Mouse (Mus musculus) liver, embryonic 15.5 days (tissue): ENCODE results near the gene Ngdn. TPM values are rescaled to one million over a fixed set of nuclear protein-coding genes. Genes with fewer than 3 reads are reported as not detected.
A peak's percentile ranks its signal among the peaks of the same experiment; 100 is the strongest.
"Not testable (repeated sequence)": the region's sequence is repeated elsewhere in the genome, so short reads cannot be mapped to it uniquely, and the experiment has no call there.

Source experiments
- ATAC-seq: fragments of 200-750 bp; cut with Nextera tagmentation; 2 replicates; pipeline ENCODE4 v1.8.0; 2017; ENCODE audit warnings: moderate number of reproducible peaks, mild to moderate bottlenecking, moderate library complexity; ENCODE audit not compliant: insufficient read depth
- H3K27ac ChIP-seq: fragments of 300-500 bp; sonication (generic); replicated peaks from 2 replicates; pipeline ENCODE4 v1.5.1; 2015; ENCODE audit warnings: mild to moderate bottlenecking, inconsistent platforms
- H3K27me3 ChIP-seq: fragments of 300-500 bp; sonication (generic); 2 replicates; pipeline ENCODE4 v1.6.1; 2015; ENCODE audit warnings: mild to moderate bottlenecking, inconsistent platforms
- H3K36me3 ChIP-seq: fragments of 300-500 bp; sonication (generic); replicated peaks from 2 replicates; pipeline ENCODE4 v1.6.1; 2015; ENCODE audit warnings: moderate library complexity, mild to moderate bottlenecking, inconsistent platforms
- H3K4me1 ChIP-seq: fragments of 300-500 bp; sonication (generic); replicated peaks from 2 replicates; pipeline ENCODE4 v1.6.1; 2015; ENCODE audit warnings: inconsistent platforms
- H3K4me2 ChIP-seq: fragments of 300-500 bp; sonication (generic); 2 replicates; pipeline ENCODE4 v1.6.1; 2015; ENCODE audit warnings: moderate library complexity, mild to moderate bottlenecking, inconsistent platforms
- H3K4me3 ChIP-seq: fragments of 300-500 bp; sonication (generic); replicated peaks from 2 replicates; pipeline ENCODE4 v1.5.1; 2015; ENCODE audit warnings: mild to moderate bottlenecking, inconsistent platforms
- H3K9ac ChIP-seq: fragments of 300-500 bp; sonication (generic); 2 replicates; pipeline ENCODE4 v1.6.1; 2015; ENCODE audit warnings: moderate library complexity, mild to moderate bottlenecking, inconsistent platforms
- H3K9me3 ChIP-seq: fragments of 300-500 bp; sonication (generic); replicated peaks from 2 replicates; pipeline ENCODE4 v1.6.1; 2016; ENCODE audit warnings: inconsistent platforms
- WGBS: fragments of 180-500 bp; shearing (Covaris S2); methylation state at CpG from one replicate; pipeline ENCODE4 v1.1.7; 2015; ENCODE audit warnings: mixed read lengths; ENCODE audit not compliant: insufficient replicate concordance; 5-methylcytosine and 5-hydroxymethylcytosine counted together
- polyA plus RNA-seq: library from polyadenylated mRNA; unstranded; fragments of >200 nt; fragmentation: Nextera tagmentation; extraction: Ambion mirVana; gene quantifications from 2 replicates; pipeline ENCODE4 v1.2.1, GENCODE M21; 2015

Ngdn gene
- polyA plus RNA-seq, 1 experiment from 2014 or later = 34.6 TPM

- Histone ChIP-seq H3K9me3 (no peaks in the 10 kb centered on the region), H3K36me3 (peaks cover 14% of the 10 kb centered on the region), H3K9ac (no peak overlapping the region), H3K4me3 (no peak overlapping the region), H3K27ac (no peak overlapping the region), H3K4me2 (peak overlapping the region; percentile 28), H3K4me1 (peaks cover 17% of the 10 kb centered on the region), H3K27me3 (no peaks in the 10 kb centered on the region)
- no peak for ATAC-seq
- 12% methylated on average over 11 of the region's 11 CpGs for WGBS
These were observed 13.9 kb downstream of the Ngdn start for GRCm38 (mm10) chr14:55029034-55029698.

DNA sequence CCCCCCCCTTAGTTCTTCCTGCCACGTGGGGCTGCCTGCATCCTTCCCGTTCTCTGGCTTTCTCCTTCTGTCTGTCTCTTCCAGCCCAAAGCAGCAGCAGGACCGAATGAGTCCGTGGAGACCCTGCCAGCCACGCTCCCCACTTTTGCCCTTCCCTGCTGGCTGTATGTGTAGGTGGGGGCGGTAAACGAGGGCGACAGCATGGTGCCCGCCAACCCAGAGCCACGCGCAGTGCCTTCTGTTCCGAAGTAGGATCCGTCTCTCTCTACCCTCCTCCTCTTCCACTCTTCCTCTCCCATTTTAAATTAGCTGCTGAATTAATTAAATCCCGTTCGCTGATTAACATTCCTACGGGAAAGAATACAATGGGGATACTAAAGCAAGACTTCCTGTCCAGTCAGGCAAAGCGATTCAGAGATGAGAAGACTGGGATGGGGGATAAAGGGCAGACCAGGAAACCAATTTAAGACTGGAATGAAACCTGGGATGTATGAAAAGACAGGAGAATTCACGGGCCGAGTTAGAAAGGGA lies 17.5 kb downstream of the Ngdn start:
- WGBS = 64% methylated on average over 19 of the region's 19 CpGs
- Histone ChIP-seq H3K27me3 (peaks cover under 1% of the 10 kb centered on the region), H3K36me3 (no peaks in the 10 kb centered on the region), H3K9me3 (no peaks in the 10 kb centered on the region), H3K4me2 (no peak overlapping the region), H3K9ac (no peak overlapping the region), H3K4me3 (no peak overlapping the region), H3K27ac (no peak overlapping the region), H3K4me1 (peaks cover 17% of the 10 kb centered on the region)
- ATAC-seq = no peak

DNA sequence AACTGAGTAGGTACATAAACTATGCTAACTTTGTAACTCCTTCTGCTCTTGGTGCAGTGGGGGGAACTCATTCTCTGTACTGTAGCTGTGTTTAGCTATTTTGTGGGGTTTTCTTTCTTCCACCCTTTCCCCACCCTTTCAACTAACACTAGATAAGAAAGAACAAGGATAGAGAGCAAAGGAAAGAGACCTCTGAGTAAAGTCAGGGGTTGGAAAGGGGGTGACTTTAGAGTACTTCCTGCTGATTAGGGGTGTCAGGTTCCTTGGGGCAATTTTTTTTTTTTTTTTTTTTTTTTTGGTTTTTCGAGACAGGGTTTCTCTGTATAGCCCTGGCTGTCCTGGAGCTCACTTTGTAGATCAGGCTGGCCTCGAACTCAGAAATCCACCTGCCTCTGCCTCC lies 28.4 kb downstream of the Ngdn start:
- H3K4me2 ChIP-seq, H3K4me3 ChIP-seq, ATAC-seq, H3K9me3 ChIP-seq, H3K9ac ChIP-seq, H3K27me3 ChIP-seq, H3K27ac ChIP-seq, H3K4me1 ChIP-seq, H3K36me3 ChIP-seq: not testable (repeated sequence)
- 25% methylated on average over 1 of the region's 2 CpGs for WGBS

DNA sequence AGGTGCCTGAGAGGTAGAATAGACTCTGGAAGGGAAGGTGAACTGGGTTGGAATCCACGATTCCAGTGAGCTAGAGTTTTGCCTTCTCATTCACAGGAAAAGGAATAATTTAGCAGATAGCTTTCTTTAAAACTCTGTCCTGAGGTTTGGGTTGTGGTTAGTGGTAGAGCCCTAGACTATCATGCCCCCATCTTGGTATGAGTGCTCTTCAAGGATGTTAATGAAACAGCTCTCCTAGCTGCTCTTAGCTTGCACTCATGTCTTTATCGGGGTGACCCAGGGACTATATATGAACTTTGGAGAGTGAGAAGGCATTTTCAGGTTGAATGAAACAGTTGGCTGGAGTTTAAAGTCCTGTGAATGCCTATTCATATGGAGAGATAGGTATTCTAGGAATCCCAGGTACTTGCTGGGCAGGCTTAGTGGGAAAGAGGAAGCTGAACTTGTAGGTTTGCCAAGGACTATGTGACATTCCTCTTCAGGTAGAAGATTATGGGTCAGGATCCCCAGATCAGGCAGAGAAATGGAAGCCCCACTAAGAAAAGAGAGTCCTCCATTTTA lies 32.8 kb downstream of the Ngdn start:
- Histone ChIP-seq H3K36me3 (no peaks in the 10 kb centered on the region), H3K9ac (no peak overlapping the region), H3K4me2 (no peak overlapping the region), H3K9me3 (no peaks in the 10 kb centered on the region), H3K4me1 (no peaks in the 10 kb centered on the region), H3K27me3 (no peaks in the 10 kb centered on the region; the same call in 1 of the 2 replicates), H3K27ac (no peak overlapping the region), H3K4me3 (no peak overlapping the region)
- ATAC-seq = no peak
- WGBS = 41% methylated on average over 2 of the region's 2 CpGs

GRCm38 (mm10) chr14:55052496-55052895 lies 37.2 kb downstream of the Ngdn start:
- Histone ChIP-seq H3K9ac (no peak overlapping the region), H3K27ac (no peak overlapping the region), H3K27me3 (peaks cover 8% of the 10 kb centered on the region), H3K4me2 (no peak overlapping the region), H3K4me3 (no peak overlapping the region), H3K36me3 (no peaks in the 10 kb centered on the region), H3K9me3 (no peaks in the 10 kb centered on the region), H3K4me1 (peaks cover 10% of the 10 kb centered on the region; the same call in 1 of the 2 replicates)
- ATAC-seq = no peak
- WGBS = 73% methylated on average over 9 of the region's 9 CpGs

DNA sequence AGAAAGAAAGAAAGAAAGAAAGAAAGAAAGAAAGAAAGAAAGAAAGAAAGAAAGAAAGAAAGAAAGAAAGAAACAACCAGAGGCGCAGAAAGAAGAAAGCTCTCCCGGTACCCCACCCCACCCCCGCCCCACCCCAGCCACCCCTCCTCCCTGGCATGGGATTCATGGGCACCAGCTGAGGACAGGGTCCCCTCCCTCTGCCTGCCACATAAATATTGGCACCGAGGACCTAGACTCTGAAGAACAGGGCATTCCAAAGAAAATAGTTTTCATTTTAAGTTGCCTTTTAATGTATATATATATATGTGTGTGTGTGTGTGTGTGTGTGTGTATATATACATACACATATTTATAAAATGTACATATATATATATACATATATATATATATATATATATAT lies 37.8 kb downstream of the Ngdn start:
- Histone ChIP-seq H3K27ac (no peak overlapping the region), H3K4me1 (peaks cover 14% of the 10 kb centered on the region), H3K4me3 (no peak overlapping the region), H3K36me3 (no peaks in the 10 kb centered on the region), H3K9me3 (no peaks in the 10 kb centered on the region), H3K4me2 (no peak overlapping the region), H3K9ac (no peak overlapping the region), H3K27me3 (peaks cover 8% of the 10 kb centered on the region)
- WGBS = 63% methylated on average over 4 of the region's 4 CpGs
- no peak for ATAC-seq

DNA sequence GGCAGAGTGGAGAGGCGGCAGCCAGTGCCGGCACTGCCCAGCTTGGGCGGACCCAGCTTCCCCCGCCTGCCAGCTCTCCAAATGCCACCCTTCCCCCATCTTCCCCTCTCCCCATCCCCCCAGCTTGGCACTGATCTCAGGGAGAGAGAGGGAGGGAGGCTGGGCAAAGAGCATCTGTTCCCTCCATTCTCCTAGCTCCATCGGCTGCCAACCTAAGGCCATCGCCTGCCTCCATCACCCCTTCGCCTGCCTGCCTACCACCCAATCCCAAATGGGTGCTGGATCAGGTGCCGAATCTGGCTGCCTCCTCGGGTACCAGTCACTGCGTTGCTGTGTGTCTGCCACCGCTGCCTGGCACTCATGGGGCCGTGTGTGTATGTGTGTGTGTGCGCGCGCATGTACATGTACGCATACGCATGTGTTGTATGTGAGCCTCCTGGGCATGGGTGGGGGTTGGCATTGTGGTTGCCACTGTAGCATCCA lies 38.5 kb downstream of the Ngdn start:
- H3K9ac ChIP-seq = no peak overlapping the region
- H3K4me1 ChIP-seq = peaks cover 21% of the 10 kb centered on the region
- no peak overlapping the region for H3K27ac ChIP-seq
- no peaks in the 10 kb centered on the region for H3K9me3 ChIP-seq
- 83% methylated on average over 17 of the region's 17 CpGs for WGBS
- H3K4me3 ChIP-seq = no peak overlapping the region
- H3K4me2 ChIP-seq = no peak overlapping the region
- peaks cover 8% of the 10 kb centered on the region for H3K27me3 ChIP-seq
- no peaks in the 10 kb centered on the region for H3K36me3 ChIP-seq
- no peak for ATAC-seq

- Histone ChIP-seq H3K4me3 (no peak overlapping the region), H3K4me1 (peaks cover 27% of the 10 kb centered on the region), H3K36me3 (no peaks in the 10 kb centered on the region), H3K9ac (no peak overlapping the region), H3K27me3 (peaks cover 8% of the 10 kb centered on the region), H3K27ac (no peak overlapping the region), H3K4me2 (no peak overlapping the region), H3K9me3 (no peaks in the 10 kb centered on the region)
- ATAC-seq = no peak
- 61% methylated on average over 10 of the region's 10 CpGs for WGBS
These were observed 39.0 kb downstream of the Ngdn start for GRCm38 (mm10) chr14:55054191-55054749.

DNA sequence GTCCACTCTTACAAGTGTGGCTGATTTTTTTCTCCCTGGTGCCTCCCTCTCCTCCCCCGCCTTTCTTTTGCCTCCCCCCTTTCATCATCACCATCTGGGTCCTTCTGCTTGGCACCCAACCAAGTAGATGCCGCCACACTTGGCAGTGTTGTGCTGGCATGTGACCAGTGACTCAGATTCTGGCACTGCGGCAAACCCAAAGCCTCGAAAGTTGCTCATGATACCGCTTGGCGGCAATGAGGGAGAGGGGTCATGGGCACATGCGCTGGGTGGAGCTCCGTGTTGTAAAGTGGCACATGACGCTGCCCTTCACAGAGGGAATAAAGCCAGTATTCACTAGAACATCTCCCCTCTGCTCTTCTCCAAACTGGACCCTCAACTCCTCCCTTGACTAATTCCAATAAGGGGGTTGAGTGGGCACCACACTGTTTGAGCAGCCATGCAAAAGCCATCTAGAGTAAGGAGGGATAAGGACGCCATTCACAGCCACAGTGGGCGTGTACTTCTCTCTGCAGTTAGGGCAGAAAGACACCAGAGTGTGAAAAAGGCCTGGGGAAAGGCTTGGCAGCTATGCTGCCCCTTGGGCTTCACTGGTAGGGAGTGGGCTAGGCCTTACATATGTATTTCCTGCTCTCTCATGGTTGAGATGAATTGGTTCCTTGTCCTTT lies 40.0 kb downstream of the Ngdn start:
- H3K27me3 ChIP-seq = peaks cover 8% of the 10 kb centered on the region
- WGBS = 74% methylated on average over 11 of the region's 11 CpGs
- peaks cover 35% of the 10 kb centered on the region for H3K4me1 ChIP-seq
- ATAC-seq = no peak
- H3K36me3 ChIP-seq = no peaks in the 10 kb centered on the region
- H3K9ac ChIP-seq = no peak overlapping the region
- H3K4me2 ChIP-seq = no peak overlapping the region
- H3K9me3 ChIP-seq = no peaks in the 10 kb centered on the region
- H3K27ac ChIP-seq = no peak overlapping the region
- no peak overlapping the region for H3K4me3 ChIP-seq

DNA sequence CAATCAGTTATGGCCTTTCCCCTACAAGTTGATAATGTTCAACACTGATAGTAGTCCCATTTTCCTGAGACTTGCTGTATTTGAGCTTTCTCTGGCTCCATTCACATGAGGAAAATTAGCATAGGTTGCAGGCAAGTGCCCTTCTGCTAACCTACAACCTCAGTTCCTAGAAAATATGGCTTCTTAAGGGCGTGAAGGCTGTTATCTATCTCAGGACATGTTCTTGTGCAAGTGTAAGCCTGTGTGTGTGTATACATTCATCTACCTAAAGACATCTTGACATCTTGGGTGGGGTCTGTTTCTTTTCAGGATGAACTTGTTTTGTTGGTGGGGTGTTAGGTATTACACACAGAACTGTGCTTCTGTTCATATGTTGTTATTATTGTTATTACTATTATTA lies 43.8 kb downstream of the Ngdn start:
- H3K9me3 ChIP-seq = no peaks in the 10 kb centered on the region
- no peak overlapping the region for H3K9ac ChIP-seq
- H3K36me3 ChIP-seq = no peaks in the 10 kb centered on the region
- peaks cover 3% of the 10 kb centered on the region for H3K27me3 ChIP-seq
- H3K27ac ChIP-seq = peak overlapping the region; percentile 51
- 24% methylated on average over 1 of the region's 1 CpGs for WGBS
- no peak overlapping the region for H3K4me3 ChIP-seq
- peaks cover 71% of the 10 kb centered on the region for H3K4me1 ChIP-seq
- H3K4me2 ChIP-seq = 0 out of 2 replicates have a peak overlapping the region, but pooled peaks have one; percentile 10
- no peak for ATAC-seq

DNA sequence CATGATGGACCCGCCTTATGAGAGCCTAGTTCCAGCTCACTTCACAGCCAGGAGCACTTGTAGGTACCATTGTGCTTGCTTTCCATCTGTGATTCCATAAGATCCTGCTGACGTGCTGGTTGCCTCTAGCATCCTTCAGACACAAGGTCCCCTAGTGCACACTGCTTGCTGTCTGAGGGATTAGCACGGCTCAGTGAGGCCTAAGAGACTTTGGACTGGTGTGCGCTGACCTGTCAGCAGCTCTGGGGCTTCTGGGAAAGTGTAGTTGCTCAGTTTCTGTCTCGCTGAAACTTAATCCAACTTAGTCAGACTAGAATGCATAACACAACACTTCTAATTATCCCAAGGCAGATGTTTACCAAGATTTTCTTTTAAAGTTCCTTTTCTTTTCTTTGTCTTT lies 44.7 kb downstream of the Ngdn start:
- H3K36me3 ChIP-seq = no peaks in the 10 kb centered on the region
- WGBS = 82% methylated on average over 5 of the region's 5 CpGs
- no peaks in the 10 kb centered on the region; the same call in 1 of the 2 replicates for H3K27me3 ChIP-seq
- no peaks in the 10 kb centered on the region for H3K9me3 ChIP-seq
- ATAC-seq = no peak
- no peak overlapping the region for H3K9ac ChIP-seq
- no peak overlapping the region for H3K4me2 ChIP-seq
- no peak overlapping the region for H3K4me3 ChIP-seq
- peak overlapping the region; percentile 51; the same call in 1 of the 2 replicates for H3K27ac ChIP-seq
- H3K4me1 ChIP-seq = peaks cover 80% of the 10 kb centered on the region
